Mouse (Mus musculus): ENCODE measurements around the gene Git1. TPM values are rescaled to one million over a fixed set of nuclear protein-coding genes. Genes with fewer than 3 reads are reported as not detected.

Git1 gene
- polyA plus RNA-seq, 1 experiment from 2014 or later = 13.8 TPM

- Histone ChIP-seq H3K9ac (ENCODE audit: low read length) (no peak overlapping the region), H3K4me2 (no peak overlapping the region), H3K4me1 (ENCODE audit: control insufficient read depth, insufficient read depth, low read length) (peaks cover 48% of the 10 kb centered on the region), H3K36me3 (ENCODE audit: control insufficient read depth, insufficient read depth, low read length) (no peaks in the 10 kb centered on the region), H3K4me3 (ENCODE audit: low read depth, low read length) (no peak overlapping the region), H3K9me3 (ENCODE audit: control insufficient read depth, low read length) (no peaks in the 10 kb centered on the region), H3K27me3 (ENCODE audit: control insufficient read depth, insufficient read depth, low read length) (no peaks in the 10 kb centered on the region), H3K27ac (ENCODE audit: low read depth, low read length) (peak overlapping the region; percentile 3; the same call in 1 of the 2 replicates)
- DNase-seq (ENCODE audit: low spot score, missing footprints) (peak; percentile 93), ATAC-seq (ENCODE audit: low FRiP score) (no peak)
- WGBS = 18% methylated on average over 6 of the region's 6 CpGs
These were observed 4.0 kb downstream of the Git1 start for GRCm38 (mm10) chr11:77497341-77497756.

- no peak for ATAC-seq (ENCODE audit: low FRiP score)
- Histone ChIP-seq H3K4me2 (no peak overlapping the region), H3K36me3 (ENCODE audit: control insufficient read depth, insufficient read depth, low read length) (peaks cover 2% of the 10 kb centered on the region; the same call in 1 of the 2 replicates), H3K9me3 (ENCODE audit: control insufficient read depth, low read length) (no peaks in the 10 kb centered on the region), H3K27me3 (ENCODE audit: control insufficient read depth, insufficient read depth, low read length) (no peaks in the 10 kb centered on the region), H3K4me3 (ENCODE audit: low read depth, low read length) (no peak overlapping the region), H3K9ac (ENCODE audit: low read length) (peak overlapping the region; percentile 17; the same call in 1 of the 2 replicates), H3K27ac (ENCODE audit: low read depth, low read length) (peak overlapping the region; percentile 40), H3K4me1 (ENCODE audit: control insufficient read depth, insufficient read depth, low read length) (peaks cover 43% of the 10 kb centered on the region)
- 19% methylated on average over 4 of the region's 4 CpGs for WGBS
- DNase-seq (ENCODE audit: low spot score, missing footprints) = no peak
These were observed 4.5 kb downstream of the Git1 start for GRCm38 (mm10) chr11:77497851-77498250.

GRCm38 (mm10) chr11:77498261-77499139, 5.1 kb downstream of the Git1 start:
- H3K9ac ChIP-seq (ENCODE audit: low read length) = no peak overlapping the region; the same call in 1 of the 2 replicates
- WGBS = 64% methylated on average over 12 of the region's 12 CpGs
- H3K36me3 ChIP-seq (ENCODE audit: control insufficient read depth, insufficient read depth, low read length) = peaks cover 7% of the 10 kb centered on the region; the same call in 1 of the 2 replicates
- ATAC-seq (ENCODE audit: low FRiP score) = no peak
- DNase-seq (ENCODE audit: low spot score, missing footprints) = no peak
- no peak overlapping the region for H3K4me3 ChIP-seq (ENCODE audit: low read depth, low read length)
- H3K27ac ChIP-seq (ENCODE audit: low read depth, low read length) = peak overlapping the region; percentile 40
- no peak overlapping the region for H3K4me2 ChIP-seq
- H3K27me3 ChIP-seq (ENCODE audit: control insufficient read depth, insufficient read depth, low read length) = no peaks in the 10 kb centered on the region
- no peaks in the 10 kb centered on the region for H3K9me3 ChIP-seq (ENCODE audit: control insufficient read depth, low read length)
- peaks cover 43% of the 10 kb centered on the region for H3K4me1 ChIP-seq (ENCODE audit: control insufficient read depth, insufficient read depth, low read length)

GRCm38 (mm10) chr11:77499354-77499753, 6.0 kb downstream of the Git1 start:
- no peaks in the 10 kb centered on the region for H3K27me3 ChIP-seq (ENCODE audit: control insufficient read depth, insufficient read depth, low read length)
- H3K36me3 ChIP-seq (ENCODE audit: control insufficient read depth, insufficient read depth, low read length) = peaks cover 8% of the 10 kb centered on the region; the same call in 1 of the 2 replicates
- H3K4me2 ChIP-seq = no peak overlapping the region
- no peak for ATAC-seq (ENCODE audit: low FRiP score)
- no peaks in the 10 kb centered on the region for H3K9me3 ChIP-seq (ENCODE audit: control insufficient read depth, low read length)
- H3K4me1 ChIP-seq (ENCODE audit: control insufficient read depth, insufficient read depth, low read length) = peaks cover 39% of the 10 kb centered on the region
- H3K9ac ChIP-seq (ENCODE audit: low read length) = no peak overlapping the region
- H3K27ac ChIP-seq (ENCODE audit: low read depth, low read length) = no peak overlapping the region
- WGBS = 89% methylated on average over 7 of the region's 7 CpGs
- DNase-seq (ENCODE audit: low spot score, missing footprints) = no peak
- no peak overlapping the region for H3K4me3 ChIP-seq (ENCODE audit: low read depth, low read length)

- H3K4me3 ChIP-seq (ENCODE audit: low read depth, low read length) = no peak overlapping the region
These were observed 7.3 kb downstream of the Git1 start for GRCm38 (mm10) chr11:77500361-77501325.

GRCm38 (mm10) chr11:77501392-77501791, 8.0 kb downstream of the Git1 start:
- peak; percentile 92 for DNase-seq (ENCODE audit: low spot score, missing footprints)
- ATAC-seq (ENCODE audit: low FRiP score) = no peak
- Histone ChIP-seq H3K4me1 (ENCODE audit: control insufficient read depth, insufficient read depth, low read length) (peaks cover 24% of the 10 kb centered on the region), H3K9me3 (ENCODE audit: control insufficient read depth, low read length) (no peaks in the 10 kb centered on the region), H3K36me3 (ENCODE audit: control insufficient read depth, insufficient read depth, low read length) (peaks cover 18% of the 10 kb centered on the region), H3K27me3 (ENCODE audit: control insufficient read depth, insufficient read depth, low read length) (no peaks in the 10 kb centered on the region), H3K27ac (ENCODE audit: low read depth, low read length) (no peak overlapping the region), H3K9ac (ENCODE audit: low read length) (no peak overlapping the region), H3K4me2 (no peak overlapping the region), H3K4me3 (ENCODE audit: low read depth, low read length) (no peak overlapping the region)
- WGBS = 31% methylated on average over 5 of the region's 5 CpGs

More at GRCm38 (mm10) chr11:77500361-77501325, 7.3 kb downstream of the Git1 start:
- H3K9ac ChIP-seq (ENCODE audit: low read length) = no peak overlapping the region
- ATAC-seq (ENCODE audit: low FRiP score) (no peak), DNase-seq (ENCODE audit: low spot score, missing footprints) (no peak)
- H3K36me3 ChIP-seq (ENCODE audit: control insufficient read depth, insufficient read depth, low read length) = peaks cover 14% of the 10 kb centered on the region
- no peaks in the 10 kb centered on the region for H3K27me3 ChIP-seq (ENCODE audit: control insufficient read depth, insufficient read depth, low read length)
- no peaks in the 10 kb centered on the region for H3K9me3 ChIP-seq (ENCODE audit: control insufficient read depth, low read length)
- 86% methylated on average over 17 of the region's 17 CpGs for WGBS
- no peak overlapping the region for H3K4me2 ChIP-seq
- H3K27ac ChIP-seq (ENCODE audit: low read depth, low read length) = no peak overlapping the region
- H3K4me1 ChIP-seq (ENCODE audit: control insufficient read depth, insufficient read depth, low read length) = peaks cover 29% of the 10 kb centered on the region

GRCm38 (mm10) chr11:77501971-77502370, 8.6 kb downstream of the Git1 start:
- Histone ChIP-seq H3K9ac (ENCODE audit: low read length) (no peak overlapping the region), H3K4me3 (ENCODE audit: low read depth, low read length) (no peak overlapping the region), H3K27me3 (ENCODE audit: control insufficient read depth, insufficient read depth, low read length) (no peaks in the 10 kb centered on the region), H3K27ac (ENCODE audit: low read depth, low read length) (no peak overlapping the region), H3K4me1 (ENCODE audit: control insufficient read depth, insufficient read depth, low read length) (peaks cover 23% of the 10 kb centered on the region), H3K36me3 (ENCODE audit: control insufficient read depth, insufficient read depth, low read length) (peaks cover 24% of the 10 kb centered on the region), H3K4me2 (no peak overlapping the region), H3K9me3 (ENCODE audit: control insufficient read depth, low read length) (no peaks in the 10 kb centered on the region)
- WGBS = 91% methylated on average over 4 of the region's 4 CpGs
- ATAC-seq (ENCODE audit: low FRiP score) (no peak), DNase-seq (ENCODE audit: low spot score, missing footprints) (no peak)

GRCm38 (mm10) chr11:77502481-77502880, 9.1 kb downstream of the Git1 start:
- Histone ChIP-seq H3K4me2 (no peak overlapping the region), H3K27ac (ENCODE audit: low read depth, low read length) (no peak overlapping the region), H3K4me3 (ENCODE audit: low read depth, low read length) (no peak overlapping the region), H3K9ac (ENCODE audit: low read length) (no peak overlapping the region), H3K9me3 (ENCODE audit: control insufficient read depth, low read length) (no peaks in the 10 kb centered on the region), H3K27me3 (ENCODE audit: control insufficient read depth, insufficient read depth, low read length) (no peaks in the 10 kb centered on the region), H3K36me3 (ENCODE audit: control insufficient read depth, insufficient read depth, low read length) (peaks cover 26% of the 10 kb centered on the region), H3K4me1 (ENCODE audit: control insufficient read depth, insufficient read depth, low read length) (peaks cover 17% of the 10 kb centered on the region)
- ATAC-seq (ENCODE audit: low FRiP score) (no peak), DNase-seq (ENCODE audit: low spot score, missing footprints) (no peak)
- WGBS = 85% methylated on average over 6 of the region's 6 CpGs

All from midbrain, embryonic 11.5 days (tissue).